Mouse (Mus musculus): ENCODE measurements around the gene Pdcl. TPM values are rescaled to one million over a fixed set of nuclear protein-coding genes. Genes with fewer than 3 reads are reported as not detected.

Gene Pdcl
- 10 to 100 TPM; 29.1 to 33.5 TPM for total RNA-seq (2021)

DNA sequence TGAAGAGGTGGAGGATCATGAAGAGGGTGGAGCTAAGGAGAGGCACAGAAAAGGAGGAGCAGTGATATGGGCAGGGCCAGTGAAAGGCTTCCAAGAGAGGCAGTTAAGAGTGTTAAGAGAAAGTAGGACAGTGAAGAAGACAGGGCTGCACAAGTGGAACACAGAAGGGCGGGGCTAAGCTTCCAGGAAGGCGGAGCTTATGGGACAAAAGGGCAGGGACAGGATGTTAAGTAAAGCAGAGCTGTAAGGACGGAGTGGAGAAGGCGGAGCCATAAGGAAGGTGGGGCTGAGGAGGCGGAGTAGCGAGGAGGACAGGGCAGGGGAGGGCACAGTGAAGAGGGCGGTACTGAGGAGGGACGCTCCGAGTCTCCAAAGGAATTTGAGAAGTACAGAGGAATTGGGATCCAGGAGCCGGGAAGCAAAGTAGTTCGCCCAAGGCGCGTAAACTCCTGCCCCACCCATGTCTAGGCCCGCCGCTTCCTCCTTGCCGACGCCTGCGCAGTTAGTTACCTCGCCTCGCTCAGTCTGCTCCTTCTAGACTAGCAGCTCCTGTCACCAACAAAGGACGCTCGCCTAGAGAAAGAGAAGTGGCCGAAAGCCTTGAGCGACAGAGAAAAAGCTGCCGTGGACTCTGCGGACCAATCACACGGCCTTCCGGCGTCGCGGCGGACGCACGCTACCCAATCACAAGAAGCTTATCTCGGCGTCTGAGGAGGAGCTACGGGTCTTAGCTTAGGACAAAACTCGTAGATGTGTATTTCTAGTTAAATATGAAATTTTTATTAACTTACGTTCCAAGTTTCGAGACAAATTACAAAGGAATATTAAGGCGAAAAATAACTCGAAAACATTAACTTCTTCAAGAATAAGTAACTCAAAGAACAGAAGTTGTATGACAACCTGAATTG, at the start of gene Pdcl:
Gene Pdcl, minus strand, starts transcription at position 700 of the 908 bp plus-strand sequence.
- DNase-seq = peak; percentile 93 to 94
- intact Hi-C loops (cut with DNase I) = no loop called here

DNA sequence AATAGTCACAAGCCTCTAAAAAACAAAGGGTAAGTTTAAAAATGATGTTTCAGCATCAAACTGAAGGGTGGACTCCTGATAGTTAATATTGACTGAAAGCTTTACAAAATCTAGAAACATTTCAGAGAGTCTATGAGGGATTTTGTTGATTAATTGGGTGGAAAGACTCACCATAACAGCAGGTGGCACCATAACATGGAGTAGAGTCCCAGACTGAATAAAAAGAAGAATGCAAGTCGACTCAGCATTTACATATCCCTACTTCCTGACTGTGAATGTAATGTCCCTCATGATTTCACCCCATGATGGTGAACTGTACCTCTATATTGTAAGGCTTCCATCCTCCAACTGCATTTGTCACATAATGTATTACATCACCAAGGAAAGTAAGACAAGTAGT, 36.4 kb upstream of the Pdcl start:
- peak in 1 of 2 experiments; percentile 18 for DNase-seq
- intact Hi-C loops (cut with DNase I) = loop anchor here (5.0 kb wide), 1 partner anchor 92 kb away; no protein-coding TSS in a partner anchor

DNA sequence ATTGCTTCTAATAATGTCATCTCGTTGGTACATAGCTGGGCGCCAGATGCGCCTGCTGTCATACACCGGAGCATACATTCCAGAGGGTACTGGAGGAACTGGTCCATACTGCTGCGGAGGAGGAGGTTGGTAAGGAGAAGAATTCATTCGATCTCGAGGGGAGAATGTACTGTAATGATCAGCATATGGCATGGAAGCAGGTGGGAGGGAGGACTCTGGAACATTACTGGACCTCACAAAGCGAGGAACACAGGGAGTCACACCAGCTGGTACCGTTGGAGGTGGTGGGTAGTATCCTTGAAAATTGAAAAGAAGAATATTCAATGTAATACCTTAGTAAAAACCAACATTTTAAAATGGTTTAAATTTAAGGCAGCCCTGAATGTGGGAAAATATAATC, 23.8 kb upstream of the Pdcl start:
- no peak for DNase-seq
- intact Hi-C loops (cut with DNase I) = loop anchor here (10.0 kb wide), 1 partner anchor 392 kb away; the partner anchor contains the start of gene Crb2

DNA sequence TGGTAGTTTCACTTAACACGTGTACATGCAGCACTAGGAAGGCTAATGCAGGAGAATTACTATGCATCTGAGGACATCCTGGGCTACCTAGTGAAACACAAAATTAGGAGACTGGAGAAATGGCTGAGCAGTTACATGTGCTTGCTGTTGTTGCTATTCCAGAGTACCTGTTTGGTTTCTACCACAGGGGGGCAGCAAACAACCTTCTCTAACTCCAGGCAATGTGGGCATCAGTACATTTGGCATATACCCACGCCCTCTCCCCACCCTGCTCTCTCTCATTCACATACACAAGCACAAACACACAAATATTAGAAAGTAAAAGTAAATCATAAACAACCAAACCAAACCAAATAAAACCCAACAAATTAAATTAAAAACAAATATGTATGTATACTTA, 21.1 kb upstream of the Pdcl start:
- peak; percentile 53 to 78 for DNase-seq
- intact Hi-C loops (cut with DNase I) = loop anchor here (2.0 to 10.0 kb wide), 2 partner anchors 105 to 395 kb away; partner anchors contain the start of gene Crb2

DNA sequence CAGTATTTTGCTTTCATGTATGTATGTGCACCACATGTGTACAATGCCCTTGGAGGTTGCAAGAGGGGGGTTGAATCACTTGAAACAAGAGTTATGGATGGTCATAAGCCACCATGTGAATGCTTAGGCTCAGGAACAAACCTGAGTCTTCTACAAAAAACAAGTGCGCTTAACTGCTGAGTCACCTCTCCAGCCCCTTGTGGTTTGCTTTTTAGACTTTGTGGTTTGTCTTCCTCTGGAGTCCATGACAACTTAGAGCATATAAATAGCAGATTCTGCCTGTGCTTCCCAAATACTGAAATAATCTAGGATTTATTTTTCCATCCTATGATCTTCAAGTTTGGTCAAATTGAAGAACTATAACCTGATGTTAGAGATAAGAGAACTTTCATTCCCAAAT, 16.9 kb upstream of the Pdcl start:
- intact Hi-C loops (cut with DNase I) = loop anchor here (5.0 kb wide), 1 partner anchor 36 kb away; no protein-coding TSS in a partner anchor
- DNase-seq = no peak

DNA sequence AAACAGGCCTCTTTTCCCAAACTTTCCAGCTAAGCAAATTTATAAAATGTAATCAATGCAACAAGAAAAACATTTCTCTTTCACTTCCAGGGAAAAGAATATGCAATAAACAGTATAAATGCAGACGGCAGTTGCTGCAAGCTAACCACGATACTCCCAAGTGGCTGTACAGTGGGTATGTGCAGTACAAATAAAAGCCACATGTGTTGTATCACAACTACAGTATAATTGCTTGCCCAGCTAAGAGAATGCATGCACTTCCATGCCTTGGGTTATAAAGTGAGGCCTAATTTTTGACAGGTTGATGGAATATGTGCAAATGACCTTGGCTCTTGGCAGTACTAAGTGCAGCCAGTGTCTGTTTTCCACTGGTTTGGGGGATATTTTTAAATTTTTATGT, 11.5 kb upstream of the Pdcl start:
- intact Hi-C loops (cut with DNase I) = no loop called here
- DNase-seq = no peak

DNA sequence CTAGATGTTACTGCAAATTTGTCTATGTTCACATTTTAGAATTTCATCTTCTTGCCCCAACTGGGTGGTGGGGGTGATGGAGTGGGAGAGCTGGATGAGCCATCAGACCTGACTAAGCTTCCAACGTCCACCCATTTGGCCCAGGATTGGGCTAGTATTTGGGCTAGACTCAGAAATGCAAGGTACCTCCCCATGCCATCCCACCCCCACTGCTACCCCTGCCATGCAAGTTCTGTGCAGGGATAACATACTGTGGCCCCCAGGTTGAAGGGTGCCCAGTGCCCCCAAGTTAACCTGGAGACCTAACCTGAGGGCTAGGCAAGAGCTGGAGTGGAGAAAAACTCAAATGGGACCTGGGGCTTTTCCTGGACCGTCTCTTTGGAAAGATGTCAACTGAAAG, 776 bp upstream of the Pdcl start:
- intact Hi-C loops (cut with DNase I) = no loop called here
- no peak for DNase-seq

DNA sequence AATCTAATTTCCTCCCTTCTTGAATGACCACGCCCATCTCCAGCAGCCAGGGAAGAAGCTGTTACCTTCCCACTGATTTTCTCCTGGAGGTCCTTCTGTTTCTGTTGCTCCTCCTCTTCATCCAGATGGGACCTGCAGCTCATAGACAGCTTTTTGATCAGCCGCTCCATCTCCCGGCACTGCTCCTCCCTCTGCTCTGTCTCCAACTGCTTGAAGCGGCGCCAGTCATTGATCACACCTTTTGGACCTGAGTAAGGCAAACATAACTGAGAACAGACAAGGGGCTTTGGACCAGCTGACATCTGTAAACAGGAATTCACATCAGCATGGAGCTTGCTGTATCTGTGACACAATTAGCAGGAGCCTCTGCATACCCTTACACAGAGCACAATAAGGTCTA, 3.6 kb downstream of the Pdcl start:
- intact Hi-C loops (cut with DNase I) = no loop called here
- DNase-seq = no peak

DNA sequence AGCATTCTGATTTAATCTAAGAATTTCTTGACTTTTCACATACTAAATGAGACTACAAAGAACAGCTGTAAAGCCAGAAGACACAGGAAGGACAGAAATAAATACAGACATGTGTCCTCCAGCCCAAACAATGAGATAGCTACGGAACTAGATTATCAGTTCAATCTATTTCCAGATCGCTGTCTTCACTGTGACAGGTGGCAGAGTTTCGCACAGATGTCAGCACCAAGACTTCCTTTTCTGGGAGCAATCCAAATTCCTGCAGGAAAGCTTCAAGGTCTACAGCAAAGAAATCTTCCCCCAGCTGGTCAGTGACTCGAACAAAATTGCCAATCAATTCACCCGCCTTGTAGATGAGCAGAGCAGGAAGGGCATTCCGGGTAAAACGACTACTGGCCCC, 7.5 kb downstream of the Pdcl start:
- intact Hi-C loops (cut with DNase I) = no loop called here
- no peak for DNase-seq

DNA sequence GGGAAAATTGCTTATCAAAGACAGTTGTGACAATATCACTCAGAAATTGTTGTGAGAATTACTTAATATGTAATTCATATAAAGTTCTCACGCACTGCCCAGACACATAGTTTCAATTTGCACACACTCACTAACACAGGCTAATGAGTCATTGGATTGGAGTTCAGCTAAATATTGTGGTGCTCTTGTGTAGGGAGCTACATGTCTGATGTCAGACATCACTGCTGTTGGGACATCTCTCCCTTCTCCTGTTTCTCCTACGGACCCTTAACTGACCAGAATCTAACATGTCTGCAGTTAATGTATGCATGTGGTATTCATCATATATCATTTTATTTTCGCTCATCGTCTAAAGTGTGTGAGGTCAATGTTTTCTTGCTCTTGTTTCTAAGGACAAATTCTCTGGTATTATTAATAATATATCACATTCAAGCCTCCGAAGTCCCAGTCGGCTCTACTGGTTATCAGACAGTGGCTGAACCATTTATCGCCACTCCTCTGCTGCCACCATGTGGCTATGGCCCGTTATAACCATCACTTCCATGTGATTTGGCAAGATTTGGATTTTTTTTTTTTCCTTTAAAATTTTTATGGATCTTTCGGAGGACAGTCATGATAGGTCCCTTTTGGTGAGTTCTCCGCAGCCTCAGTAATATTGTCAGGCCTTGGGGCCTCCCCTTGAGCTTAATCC, 20.5 kb downstream of the Pdcl start:
- intact Hi-C loops (cut with DNase I) = loop anchor here (10.0 kb wide), 3 partner anchors 1064 to 1334 kb away; no protein-coding TSS in a partner anchor
- peak; percentile 48 to 73 for DNase-seq

DNA sequence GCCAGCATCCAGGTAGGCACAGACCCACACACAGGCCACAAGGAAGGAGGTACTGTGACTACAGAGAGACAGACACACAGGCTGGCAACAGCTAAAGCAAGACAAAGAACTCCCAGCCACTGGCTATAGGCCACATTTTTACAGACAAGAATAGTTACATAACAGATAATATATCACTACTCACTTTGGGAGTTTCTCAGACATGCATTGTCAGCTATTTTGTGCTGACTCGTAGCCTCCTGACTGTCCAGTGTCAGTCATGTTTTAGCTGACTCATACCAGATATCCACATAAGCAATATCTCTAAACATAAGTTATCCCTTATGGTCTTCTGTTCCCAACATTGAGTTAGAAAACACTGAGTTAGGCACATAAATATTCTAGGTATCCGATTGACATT, 25.8 kb downstream of the Pdcl start:
- intact Hi-C loops (cut with DNase I) = loop anchor here (10.0 kb wide), 3 partner anchors 1059 to 1329 kb away; no protein-coding TSS in a partner anchor
- DNase-seq = no peak

DNA sequence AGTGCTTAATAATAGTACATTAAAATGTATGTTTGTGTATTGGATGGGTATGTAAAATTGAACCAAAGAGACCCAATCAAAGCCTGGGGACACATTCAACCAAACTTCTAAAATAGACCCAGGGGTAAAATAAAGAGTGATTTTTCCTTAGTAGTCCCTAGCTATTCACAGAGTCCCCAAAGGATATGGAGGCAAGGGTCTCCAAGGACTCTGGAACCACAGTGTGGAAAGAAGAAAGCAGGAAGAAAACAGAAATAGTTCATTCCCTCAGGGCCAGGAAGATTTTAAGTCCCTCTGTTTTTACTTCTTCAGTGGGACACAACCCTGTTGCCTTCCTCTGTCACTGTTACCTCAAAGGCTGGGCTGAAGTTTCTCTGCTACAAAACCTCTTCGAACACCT, 32.9 kb downstream of the Pdcl start, which contains the start of gene Olfr368:
Gene Olfr368, plus strand, starts transcription at position 301 of the 400 bp plus-strand sequence.
- intact Hi-C loops (cut with DNase I) = no loop called here
- DNase-seq = no peak

Other genes starting within 250 kb of the Pdcl start
- not detected for gene Olfr362, start 241.4 kb downstream of the Pdcl start, total RNA-seq (2021)
- gene Olfr364-ps1, start 220.0 kb downstream of the Pdcl start, total RNA-seq (2021) = not detected
- not detected for gene Olfr365, start 171.1 kb downstream of the Pdcl start, total RNA-seq (2021)
- gene Olfr366, start 147.8 kb downstream of the Pdcl start, total RNA-seq (2021) = not detected
- not detected for gene Olfr368, start 32.8 kb downstream of the Pdcl start, total RNA-seq (2021)
- gene Rc3h2, start 63.6 kb upstream of the Pdcl start, total RNA-seq (2021) = 10 to 100 TPM; 47.7 to 50.2 TPM
- 1 to 10 TPM; 4.5 to 5.1 TPM for gene Zbtb26, start 83.8 kb upstream of the Pdcl start, total RNA-seq (2021)
- 1 to 10 TPM; 6.0 to 6.2 TPM for gene Zbtb6, start 83.8 kb upstream of the Pdcl start, total RNA-seq (2021)
- 10 to 100 TPM; 45.9 to 56.7 TPM for gene Rabgap1, start 83.9 kb upstream of the Pdcl start, total RNA-seq (2021)
- 1 to 10 TPM; 1.3 to 1.5 TPM for gene Gpr21, start 157.0 kb upstream of the Pdcl start, total RNA-seq (2021)

Measured in heart, postnatal 10 days (tissue).